Mouse (Mus musculus) liver, embryonic 12.5 days (tissue): ENCODE measurements around the gene Klrd1. TPM values are rescaled to one million over a fixed set of nuclear protein-coding genes. Genes with fewer than 3 reads are reported as not detected.

Experiments used
- ATAC-seq: fragments of 200-750 bp; cut with Nextera tagmentation; 2 replicates; pipeline ENCODE4 v1.8.0; 2017; ENCODE audit warnings: moderate number of reproducible peaks, mild to moderate bottlenecking, moderate library complexity
- H3K27ac ChIP-seq: fragments of 300-500 bp; sonication (generic); 2 replicates; pipeline ENCODE4 v1.5.1; 2016; ENCODE audit warnings: mild to moderate bottlenecking
- H3K27me3 ChIP-seq: fragments of 300-500 bp; sonication (generic); replicated peaks from 2 replicates; pipeline ENCODE4 v1.6.1; 2016; ENCODE audit warnings: mild to moderate bottlenecking, moderate library complexity
- H3K36me3 ChIP-seq: fragments of 300-500 bp; sonication (generic); 2 replicates; pipeline ENCODE4 v1.6.1; 2016; ENCODE audit warnings: mild to moderate bottlenecking, moderate library complexity
- H3K4me1 ChIP-seq: fragments of 300-500 bp; sonication (generic); 2 replicates; pipeline ENCODE4 v1.6.1; 2016
- H3K4me2 ChIP-seq: fragments of 300-500 bp; sonication (generic); 2 replicates; pipeline ENCODE4 v1.6.1; 2016; ENCODE audit warnings: mild to moderate bottlenecking, moderate library complexity
- H3K4me3 ChIP-seq: fragments of 300-500 bp; sonication (generic); 2 replicates; pipeline ENCODE4 v1.5.1; 2016; ENCODE audit warnings: mild to moderate bottlenecking, moderate library complexity
- H3K9ac ChIP-seq: fragments of 300-500 bp; sonication (generic); 2 replicates; pipeline ENCODE4 v1.6.1; 2016; ENCODE audit warnings: mild to moderate bottlenecking, moderate library complexity
- H3K9me3 ChIP-seq: fragments of 300-500 bp; sonication (generic); replicated peaks from 2 replicates; pipeline ENCODE4 v1.6.1; 2016; ENCODE audit warnings: mild to moderate bottlenecking, moderate library complexity
- WGBS: fragments of 180-500 bp; shearing (Covaris S2); methylation state at CpG from one replicate; pipeline ENCODE4 v1.1.7; 2016; ENCODE audit not compliant: insufficient replicate concordance; 5-methylcytosine and 5-hydroxymethylcytosine counted together
- polyA plus RNA-seq: library from polyadenylated mRNA; unstranded; fragments of >200 nt; fragmentation: Nextera tagmentation; extraction: Ambion mirVana; gene quantifications from 2 replicates; pipeline ENCODE4 v1.2.1, GENCODE M21; 2016

Klrd1 gene
- 0.18 and 0.83 TPM in 2 replicates for polyA plus RNA-seq

- no peak for ATAC-seq
- H3K9ac ChIP-seq, result no peak within 1 kb of the TSS
- H3K4me2 ChIP-seq, result no peak within 1 kb of the TSS
- WGBS, result 21% methylated on average over 3 of the region's 3 CpGs
- no peaks in the 10 kb centered on the region for H3K36me3 ChIP-seq
- H3K9me3 ChIP-seq, result no peaks in the 10 kb centered on the region
- no peaks in the 10 kb centered on the region for H3K27me3 ChIP-seq
- no peaks in the 10 kb centered on the region for H3K4me1 ChIP-seq
- H3K4me3 ChIP-seq, result no peak within 1 kb of the TSS
- H3K27ac ChIP-seq, result no peak within 1 kb of the TSS
These were observed at the start of gene Klrd1 for GRCm38 (mm10) chr6:129591508-129591907. TSS of gene Klrd1 (plus strand) at chr6:129591782.

DNA sequence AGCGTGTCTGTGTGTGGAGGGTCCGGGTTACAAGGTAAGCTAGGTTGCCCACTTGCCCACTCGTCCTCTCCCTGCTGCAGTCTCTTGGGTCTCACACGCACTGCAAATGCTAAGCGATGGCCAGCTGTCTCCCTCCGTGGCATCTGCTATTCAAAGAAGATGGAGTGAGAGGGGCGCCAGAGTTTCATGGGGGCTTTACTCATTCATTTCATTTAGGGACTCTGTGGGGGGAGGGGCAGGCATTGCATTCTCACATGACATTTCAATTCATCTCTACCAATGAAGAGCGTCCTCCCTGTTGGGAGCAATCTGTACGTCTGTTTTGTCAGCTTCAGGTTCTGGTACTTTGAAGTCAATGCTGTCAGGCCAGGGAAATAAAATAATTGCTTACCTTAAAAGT, 49.7 kb upstream of the Klrd1 start:
- H3K36me3 ChIP-seq, result peaks cover 60% of the 10 kb centered on the region
- no peak for ATAC-seq
- no peaks in the 10 kb centered on the region for H3K4me1 ChIP-seq
- H3K4me3 ChIP-seq, result no peak overlapping the region
- H3K27ac ChIP-seq, result no peak overlapping the region
- WGBS, result 84% methylated on average over 9 of the region's 9 CpGs
- no peak overlapping the region for H3K9ac ChIP-seq
- H3K9me3 ChIP-seq, result no peaks in the 10 kb centered on the region
- no peak overlapping the region for H3K4me2 ChIP-seq
- H3K27me3 ChIP-seq, result no peaks in the 10 kb centered on the region

- Histone ChIP-seq H3K4me2 (no peak overlapping the region), H3K9ac (no peak overlapping the region), H3K36me3 (peaks cover 55% of the 10 kb centered on the region), H3K4me1 (no peaks in the 10 kb centered on the region), H3K9me3 (no peaks in the 10 kb centered on the region), H3K27ac (no peak overlapping the region), H3K4me3 (no peak overlapping the region), H3K27me3 (no peaks in the 10 kb centered on the region)
- no peak for ATAC-seq
- WGBS, result 85% methylated on average over 3 of the region's 3 CpGs
These were observed 49.0 kb upstream of the Klrd1 start for GRCm38 (mm10) chr6:129542540-129542939.

- no peaks in the 10 kb centered on the region for H3K9me3 ChIP-seq
- no peak overlapping the region for H3K9ac ChIP-seq
- 64% methylated on average over 6 of the region's 6 CpGs for WGBS
These were observed 47.6 kb upstream of the Klrd1 start for GRCm38 (mm10) chr6:129543709-129544606.

DNA sequence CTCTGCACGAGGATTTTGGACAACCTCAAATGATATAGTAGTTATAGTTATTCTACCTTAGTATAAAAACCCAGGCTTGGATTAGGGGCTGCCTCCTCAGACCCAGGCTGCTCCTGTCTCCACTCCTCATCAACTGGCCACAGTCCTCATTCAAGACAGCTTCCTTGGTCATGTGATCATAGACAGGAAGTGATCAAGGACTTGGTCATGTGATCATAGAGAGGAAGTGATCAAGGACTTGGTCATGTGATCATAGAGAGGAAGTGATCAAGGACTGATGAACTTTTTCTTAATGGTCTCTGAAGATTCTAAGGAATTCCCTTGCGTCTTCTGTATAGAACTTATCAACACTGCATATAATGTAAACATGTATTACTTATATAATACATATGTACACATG, 44.3 kb upstream of the Klrd1 start:
- no peak overlapping the region for H3K9ac ChIP-seq
- H3K4me3 ChIP-seq, result no peak overlapping the region
- no peak for ATAC-seq
- no peaks in the 10 kb centered on the region for H3K4me1 ChIP-seq
- 72% methylated on average over 2 of the region's 2 CpGs for WGBS
- no peaks in the 10 kb centered on the region for H3K27me3 ChIP-seq
- peaks cover 9% of the 10 kb centered on the region for H3K36me3 ChIP-seq
- H3K4me2 ChIP-seq, result no peak overlapping the region
- H3K9me3 ChIP-seq, result no peaks in the 10 kb centered on the region
- no peak overlapping the region for H3K27ac ChIP-seq

More at GRCm38 (mm10) chr6:129543709-129544606, 47.6 kb upstream of the Klrd1 start:
- no peak overlapping the region for H3K4me3 ChIP-seq
- peak; percentile 72 for ATAC-seq
- H3K4me1 ChIP-seq, result no peaks in the 10 kb centered on the region
- peaks cover 41% of the 10 kb centered on the region for H3K36me3 ChIP-seq
- H3K27ac ChIP-seq, result no peak overlapping the region
- no peaks in the 10 kb centered on the region for H3K27me3 ChIP-seq
- H3K4me2 ChIP-seq, result no peak overlapping the region

GRCm38 (mm10) chr6:129548009-129548408, 43.6 kb upstream of the Klrd1 start:
- Histone ChIP-seq H3K4me1 (no peaks in the 10 kb centered on the region), H3K36me3 (peaks cover 2% of the 10 kb centered on the region; the same call in 1 of the 2 replicates), H3K27me3 (0 out of 2 replicates have a peak, but pooled peaks cover 1% of the 10 kb centered on the region), H3K27ac (no peak overlapping the region), H3K9ac (no peak overlapping the region), H3K9me3 (no peaks in the 10 kb centered on the region), H3K4me2 (no peak overlapping the region), H3K4me3 (no peak overlapping the region)
- 46% methylated on average over 3 of the region's 3 CpGs for WGBS
- ATAC-seq, result no peak

- H3K4me2 ChIP-seq, result peak overlapping the region; percentile 42; the same call in 1 of the 2 replicates
- ATAC-seq, result peak; percentile 89
- no peak overlapping the region for H3K9ac ChIP-seq
- H3K4me1 ChIP-seq, result peaks cover 28% of the 10 kb centered on the region
- no peaks in the 10 kb centered on the region for H3K36me3 ChIP-seq
- H3K4me3 ChIP-seq, result no peak overlapping the region
- no peak overlapping the region for H3K27ac ChIP-seq
- H3K9me3 ChIP-seq, result no peaks in the 10 kb centered on the region
- H3K27me3 ChIP-seq, result peaks cover 5% of the 10 kb centered on the region; the same call in 1 of the 2 replicates
These were observed 34.1 kb upstream of the Klrd1 start for GRCm38 (mm10) chr6:129557298-129558023.

DNA sequence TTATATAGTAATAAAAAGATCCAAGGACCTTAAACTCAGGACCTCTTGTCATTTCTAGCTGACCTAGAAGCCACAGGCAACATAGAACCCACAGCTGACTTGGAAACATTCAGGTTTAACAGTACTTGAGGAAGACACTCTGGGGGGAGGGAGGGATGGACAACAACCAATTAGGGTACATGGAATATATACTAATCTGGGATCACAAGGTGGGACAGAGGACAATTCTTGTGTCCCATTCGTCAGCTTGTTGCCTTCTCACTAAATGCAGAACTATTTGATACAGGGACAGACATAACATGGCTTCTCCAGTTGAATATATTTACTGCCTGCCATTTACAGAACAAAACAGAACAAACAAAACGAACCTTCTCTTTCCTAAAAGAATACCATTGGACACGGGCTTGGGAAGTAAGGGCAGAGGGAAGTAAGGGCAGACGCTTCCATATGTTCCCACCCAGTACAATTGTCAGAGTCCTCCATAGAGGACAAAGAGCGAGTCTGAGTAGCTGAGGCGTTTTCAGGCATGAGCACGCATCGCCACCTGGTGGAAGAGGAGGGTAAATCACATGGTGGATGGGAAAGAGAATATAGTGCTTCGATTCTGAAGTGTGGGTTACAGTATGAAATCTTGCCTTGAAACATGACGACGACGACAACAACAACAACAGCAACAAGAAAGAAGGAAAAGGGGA, 32.5 kb upstream of the Klrd1 start:
- Histone ChIP-seq H3K27ac (no peak overlapping the region), H3K9ac (no peak overlapping the region), H3K4me1 (peaks cover 28% of the 10 kb centered on the region), H3K27me3 (no peaks in the 10 kb centered on the region; the same call in 1 of the 2 replicates), H3K4me2 (no peak overlapping the region), H3K9me3 (no peaks in the 10 kb centered on the region), H3K4me3 (no peak overlapping the region), H3K36me3 (no peaks in the 10 kb centered on the region)
- peak; percentile 62 for ATAC-seq
- WGBS, result 14% methylated on average over 12 of the region's 12 CpGs

GRCm38 (mm10) chr6:129559641-129560027, 31.9 kb upstream of the Klrd1 start:
- no peak overlapping the region for H3K4me2 ChIP-seq
- H3K4me1 ChIP-seq, result peaks cover 28% of the 10 kb centered on the region
- no peak overlapping the region for H3K9ac ChIP-seq
- H3K4me3 ChIP-seq, result no peak overlapping the region
- no peaks in the 10 kb centered on the region; the same call in 1 of the 2 replicates for H3K27me3 ChIP-seq
- H3K36me3 ChIP-seq, result no peaks in the 10 kb centered on the region
- ATAC-seq, result no peak
- 37% methylated on average over 4 of the region's 4 CpGs for WGBS
- H3K27ac ChIP-seq, result no peak overlapping the region
- H3K9me3 ChIP-seq, result no peaks in the 10 kb centered on the region

- WGBS, result 17% methylated on average over 2 of the region's 2 CpGs
- H3K4me2 ChIP-seq, result no peak overlapping the region
- H3K4me3 ChIP-seq, result no peak overlapping the region
- no peak for ATAC-seq
- no peaks in the 10 kb centered on the region for H3K36me3 ChIP-seq
- H3K9ac ChIP-seq, result no peak overlapping the region
- no peaks in the 10 kb centered on the region for H3K9me3 ChIP-seq
- peaks cover 4% of the 10 kb centered on the region; the same call in 1 of the 2 replicates for H3K4me1 ChIP-seq
- H3K27ac ChIP-seq, result no peak overlapping the region
- H3K27me3 ChIP-seq, result no peaks in the 10 kb centered on the region
These were observed 26.3 kb upstream of the Klrd1 start for GRCm38 (mm10) chr6:129565257-129565656.

- no peaks in the 10 kb centered on the region for H3K36me3 ChIP-seq
- H3K27me3 ChIP-seq, result no peaks in the 10 kb centered on the region
- WGBS, result 15% methylated on average over 2 of the region's 2 CpGs
- no peaks in the 10 kb centered on the region for H3K4me1 ChIP-seq
- ATAC-seq, result no peak
- H3K27ac ChIP-seq, result no peak overlapping the region
- no peak overlapping the region for H3K4me3 ChIP-seq
- H3K4me2 ChIP-seq, result no peak overlapping the region
- no peak overlapping the region for H3K9ac ChIP-seq
- no peaks in the 10 kb centered on the region for H3K9me3 ChIP-seq
These were observed 16.3 kb upstream of the Klrd1 start for GRCm38 (mm10) chr6:129575315-129575714.

- no peak within 1 kb of the TSS for H3K4me3 ChIP-seq
- no peak within 1 kb of the TSS for H3K9ac ChIP-seq
- H3K9me3 ChIP-seq, result no peaks in the 10 kb centered on the region
- H3K36me3 ChIP-seq, result no peaks in the 10 kb centered on the region
- no peak within 1 kb of the TSS for H3K4me2 ChIP-seq
- WGBS, result 83% methylated on average over 8 of the region's 8 CpGs
- ATAC-seq, result no peak
- no peaks in the 10 kb centered on the region for H3K27me3 ChIP-seq
- no peak within 1 kb of the TSS for H3K27ac ChIP-seq
- no peaks in the 10 kb centered on the region for H3K4me1 ChIP-seq
These were observed 14.0 kb upstream of the Klrd1 start, which contains the start of gene Klre1 for GRCm38 (mm10) chr6:129577605-129578004. TSS of gene Klre1 (plus strand) at chr6:129577905.
